Comparison of ENCODE assay signal across 8 mouse cellular contexts in the genomic region with DNA sequence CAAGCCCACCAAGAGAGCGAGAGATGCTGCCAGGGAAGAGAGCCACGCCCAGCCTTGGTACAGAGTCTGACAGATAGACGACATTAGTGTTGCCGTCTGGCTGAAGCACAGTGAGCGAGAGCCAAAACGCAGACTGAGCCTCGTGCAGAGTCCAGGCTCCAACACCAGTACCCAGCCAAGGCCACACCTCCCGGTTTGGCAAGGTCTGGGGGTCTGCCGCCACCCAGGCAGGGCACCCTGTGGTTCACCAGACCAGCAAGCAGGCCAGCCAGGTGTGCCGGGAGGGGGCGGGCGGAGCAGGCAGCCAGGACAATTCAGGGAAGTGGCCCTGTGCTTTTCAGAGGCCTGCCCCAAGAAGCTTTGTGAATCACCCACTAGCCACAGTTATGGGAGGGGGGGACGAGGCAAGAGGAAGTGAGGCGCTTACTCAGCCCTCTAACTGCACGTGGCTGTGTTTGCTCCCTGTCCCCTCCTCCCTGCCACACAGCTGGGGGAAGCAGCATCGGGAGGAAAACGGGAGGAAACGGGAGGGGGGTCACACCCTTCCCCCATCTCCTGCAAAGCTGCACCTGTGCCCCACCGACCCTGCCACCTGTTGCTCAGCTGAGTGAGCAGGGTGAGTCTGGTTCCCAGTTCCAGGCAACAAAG. TPM values are rescaled to one million over a fixed set of nuclear protein-coding genes. Genes with fewer than 3 reads are reported as not detected.
DNase-seq lines count a peak whose midpoint lies in the region; ATAC-seq and TF ChIP-seq lines count a peak whose summit lies in the region.

No protein-coding gene starts in this region.

- no peak overlapping the region for H3K9ac ChIP-seq in hindbrain, embryonic 12.5 days
- H3K9ac ChIP-seq in ES-Bruce4 (ENCODE audit: low read depth, poor library complexity, severe bottlenecking) = no peak overlapping the region
- 0 out of 2 replicates have a peak overlapping the region, but pooled peaks have one; percentile 7 for H3K9ac ChIP-seq in kidney, embryonic 15.5 days

- H3K36me3 ChIP-seq in hindbrain, embryonic 10.5 days = no peaks in the 10 kb centered on the region
- H3K36me3 ChIP-seq in hindbrain, embryonic 12.5 days = no peaks in the 10 kb centered on the region
- no peaks in the 10 kb centered on the region for H3K36me3 ChIP-seq in ES-Bruce4 (ENCODE audit: control insufficient read depth, insufficient read depth, low read length, poor library complexity, severe bottlenecking)
- H3K36me3 ChIP-seq in kidney, embryonic 15.5 days = no peaks in the 10 kb centered on the region

- peaks cover 41% of the 10 kb centered on the region for H3K27me3 ChIP-seq in hindbrain, embryonic 10.5 days (ENCODE audit: insufficient read depth, poor library complexity, severe bottlenecking)
- no peaks in the 10 kb centered on the region for H3K27me3 ChIP-seq in hindbrain, embryonic 12.5 days
- H3K27me3 ChIP-seq in ES-Bruce4 (ENCODE audit: control insufficient read depth, insufficient read depth, low read length, poor library complexity, severe bottlenecking) = no peaks in the 10 kb centered on the region
- no peaks in the 10 kb centered on the region for H3K27me3 ChIP-seq in kidney, embryonic 15.5 days

- H3K9me3 ChIP-seq in hindbrain, embryonic 10.5 days = no peaks in the 10 kb centered on the region
- no peaks in the 10 kb centered on the region for H3K9me3 ChIP-seq in hindbrain, embryonic 12.5 days (replicated peaks)
- no peaks in the 10 kb centered on the region for H3K9me3 ChIP-seq in ES-Bruce4 (replicated peaks; ENCODE audit: control insufficient read depth, insufficient read depth, low read length, poor library complexity, severe bottlenecking)
- no peaks in the 10 kb centered on the region for H3K9me3 ChIP-seq in kidney, embryonic 15.5 days (replicated peaks)

- WGBS in hindbrain, embryonic 10.5 days = 30% methylated on average over 19 of the region's 19 CpGs
- 32% methylated on average over 19 of the region's 19 CpGs for WGBS in hindbrain, embryonic 12.5 days
- WGBS in kidney, embryonic 15.5 days = 22% methylated on average over 19 of the region's 19 CpGs

- H3K4me1 ChIP-seq in hindbrain, embryonic 10.5 days (replicated peaks) = peaks cover 22% of the 10 kb centered on the region
- H3K4me1 ChIP-seq in hindbrain, embryonic 12.5 days = peaks cover 17% of the 10 kb centered on the region
- peaks cover 2% of the 10 kb centered on the region for H3K4me1 ChIP-seq in ES-Bruce4 (ENCODE audit: control insufficient read depth, insufficient read depth, low read length)
- H3K4me1 ChIP-seq in kidney, embryonic 15.5 days = peaks cover 43% of the 10 kb centered on the region

- DNase-seq in hindbrain, embryonic 10.5 days (ENCODE audit: low spot score) = no peak
- no peak for DNase-seq in layer of hippocampus, adult 9-10 months (ENCODE audit: low spot score)
- no peak for DNase-seq in yolk sac, embryonic 10.5 days (ENCODE audit: low spot score)

- no peak for TF ChIP-seq POLR2A in ES-Bruce4 (IDR thresholded peaks at IDR 0.05; ENCODE audit: insufficient read depth, low read length)

- no peak for TF ChIP-seq CTCF in ES-Bruce4 (IDR thresholded peaks at IDR 0.05; ENCODE audit: low read depth, low read length)

- no peak for TF ChIP-seq EP300 in ES-Bruce4 (IDR thresholded peaks at IDR 0.05; ENCODE audit: insufficient read depth, low read depth, low read length)

- H3K27ac ChIP-seq in hindbrain, embryonic 10.5 days = peak overlapping the region; percentile 50
- H3K27ac ChIP-seq in hindbrain, embryonic 12.5 days = no peak overlapping the region
- no peak overlapping the region for H3K27ac ChIP-seq in ES-Bruce4 (ENCODE audit: insufficient read depth, low read length)
- peak overlapping the region; percentile 2; the same call in 1 of the 2 replicates for H3K27ac ChIP-seq in kidney, embryonic 15.5 days

- no peak for ATAC-seq in hindbrain, embryonic 12.5 days (ENCODE audit: low FRiP score)
- peak; percentile 96 for ATAC-seq in granulocyte monocyte progenitor cell, adult 5-6 weeks (replicated peaks; ENCODE audit: poor library complexity, severe bottlenecking)
- ATAC-seq in kidney, embryonic 15.5 days (replicated peaks; ENCODE audit: low FRiP score) = peak; percentile 58
- ATAC-seq in monocyte, adult 5-6 weeks (replicated peaks; ENCODE audit: insufficient number of reproducible peaks, low FRiP score, low TSS enrichment, poor library complexity, severe bottlenecking) = peak; percentile 65

- peak overlapping the region; percentile 16; the same call in 1 of the 2 replicates for H3K4me3 ChIP-seq in hindbrain, embryonic 10.5 days
- H3K4me3 ChIP-seq in hindbrain, embryonic 12.5 days = no peak overlapping the region
- H3K4me3 ChIP-seq in ES-Bruce4 (ENCODE audit: low read depth, low read length) = peak overlapping the region; percentile 19
- no peak overlapping the region for H3K4me3 ChIP-seq in kidney, embryonic 15.5 days (replicated peaks)

- H3K4me2 ChIP-seq in hindbrain, embryonic 12.5 days (replicated peaks) = no peak overlapping the region
- H3K4me2 ChIP-seq in kidney, embryonic 15.5 days = peak overlapping the region; percentile 12; the same call in 1 of the 2 replicates

RNA-seq across cellular contexts. Expression of gene Pgf, which starts 15.0 kb away (rescaled TPM):
- polyA plus RNA-seq in hindbrain, embryonic 10.5 days (2016; fragmentation: Nextera tagmentation; extraction: Ambion mirVana) = 5.8 and 8.0 TPM in 2 replicates
- polyA plus RNA-seq in hindbrain, embryonic 12.5 days (2016; fragmentation: Nextera tagmentation; extraction: Ambion mirVana) = 10.6 and 11.2 TPM in 2 replicates
- polyA plus RNA-seq in ES-Bruce4 (2011; ENCODE audit: insufficient read depth, insufficient read length, low read depth, missing spikeins) = 5.5 and 5.8 TPM in 2 replicates
- not detected in 2 replicates for total RNA-seq in granulocyte monocyte progenitor cell, adult 5-6 weeks (2014; fragmentation: Nextera tagmentation)
- total RNA-seq in granulocyte monocyte progenitor cell, adult 5-6 weeks (2017) = not detected in 2 replicates
- polyA plus RNA-seq in kidney, embryonic 15.5 days (2015; fragmentation: Nextera tagmentation; extraction: Ambion mirVana) = 15.9 and 18.8 TPM in 2 replicates
- total RNA-seq in monocyte, adult 5-6 weeks (2017) = not detected in 3 replicates

RNA-seq across cellular contexts. Expression of gene Eif2b2, which starts 26.7 kb away (rescaled TPM):
- polyA plus RNA-seq in hindbrain, embryonic 10.5 days (2016; fragmentation: Nextera tagmentation; extraction: Ambion mirVana) = 126 and 131 TPM in 2 replicates
- 78.0 and 82.4 TPM in 2 replicates for polyA plus RNA-seq in hindbrain, embryonic 12.5 days (2016; fragmentation: Nextera tagmentation; extraction: Ambion mirVana)
- polyA plus RNA-seq in ES-Bruce4 (2011; ENCODE audit: insufficient read depth, insufficient read length, low read depth, missing spikeins) = 58.0 and 71.6 TPM in 2 replicates
- total RNA-seq in granulocyte monocyte progenitor cell, adult 5-6 weeks (2014; fragmentation: Nextera tagmentation) = 51.8 and 89.9 TPM in 2 replicates
- 44.0 and 61.7 TPM in 2 replicates for total RNA-seq in granulocyte monocyte progenitor cell, adult 5-6 weeks (2017)
- 98.7 and 105 TPM in 2 replicates for polyA plus RNA-seq in kidney, embryonic 15.5 days (2015; fragmentation: Nextera tagmentation; extraction: Ambion mirVana)
- total RNA-seq in monocyte, adult 5-6 weeks (2017) = 32.1 to 63.3 TPM (median 55.5 TPM) in 3 replicates

RNA-seq across cellular contexts. Expression of gene Rps6kl1, which starts 41.5 kb away (rescaled TPM):
- polyA plus RNA-seq in hindbrain, embryonic 10.5 days (2016; fragmentation: Nextera tagmentation; extraction: Ambion mirVana) = 3.7 and 3.8 TPM in 2 replicates
- 7.2 and 7.6 TPM in 2 replicates for polyA plus RNA-seq in hindbrain, embryonic 12.5 days (2016; fragmentation: Nextera tagmentation; extraction: Ambion mirVana)
- polyA plus RNA-seq in ES-Bruce4 (2011; ENCODE audit: insufficient read depth, insufficient read length, low read depth, missing spikeins) = 3.0 and 3.8 TPM in 2 replicates
- not detected in 2 replicates for total RNA-seq in granulocyte monocyte progenitor cell, adult 5-6 weeks (2014; fragmentation: Nextera tagmentation)
- total RNA-seq in granulocyte monocyte progenitor cell, adult 5-6 weeks (2017) = not detected in 2 replicates
- 1.0 and 1.4 TPM in 2 replicates for polyA plus RNA-seq in kidney, embryonic 15.5 days (2015; fragmentation: Nextera tagmentation; extraction: Ambion mirVana)
- 0.19 TPM in 1 of 3 replicates, not detected in the others for total RNA-seq in monocyte, adult 5-6 weeks (2017)

Comparison
In these comparisons a context has a peak if more than half of its experiments do, and no peak if none do; other contexts are left out.
1. H3K27ac ChIP-seq: peak in hindbrain, embryonic 10.5 days (single experiment) and kidney, embryonic 15.5 days (single experiment); none in hindbrain, embryonic 12.5 days (single experiment) and ES-Bruce4 (single experiment).
2. H3K4me3 ChIP-seq: peak in hindbrain, embryonic 10.5 days (single experiment) and ES-Bruce4 (single experiment); none in hindbrain, embryonic 12.5 days (single experiment) and kidney, embryonic 15.5 days (single experiment).